Mouse (Mus musculus) embryonic facial prominence, embryonic 14.5 days (tissue): ENCODE measurements around the gene Gm14496. TPM values are rescaled to one million over a fixed set of nuclear protein-coding genes. Genes with fewer than 3 reads are reported as not detected.
A peak's percentile ranks its signal among the peaks of the same experiment; 100 is the strongest.
"Not testable (repeated sequence)": the region's sequence is repeated elsewhere in the genome, so short reads cannot be mapped to it uniquely, and the experiment has no call there.

Experiments
- ATAC-seq: fragments of 200-750 bp; cut with Nextera tagmentation; 2 replicates; pipeline ENCODE4 v1.8.0; 2017; ENCODE audit warnings: low read depth, moderate number of reproducible peaks, moderate TSS enrichment
- DNase-seq: peaks from one replicate; pipeline ENCODE4 v3.0.0-alpha.2; 2015; ENCODE audit warnings: low spot score
- H3K27ac ChIP-seq: fragments of 300-500 bp; sonication (generic); replicated peaks from 2 replicates; pipeline ENCODE4 v1.5.1; 2014; ENCODE audit warnings: low read depth, mild to moderate bottlenecking, low read length, moderate library complexity
- H3K27me3 ChIP-seq: fragments of 300-500 bp; sonication (generic); replicated peaks from 2 replicates; pipeline ENCODE4 v1.6.1; 2014; ENCODE audit warnings: low read length; ENCODE audit not compliant: control insufficient read depth, insufficient read depth
- H3K36me3 ChIP-seq: fragments of 300-500 bp; sonication (generic); 2 replicates; pipeline ENCODE4 v1.6.1; 2014; ENCODE audit warnings: low read length, mixed read lengths; ENCODE audit not compliant: control insufficient read depth, insufficient read depth
- H3K4me1 ChIP-seq: fragments of 300-500 bp; sonication (generic); 2 replicates; pipeline ENCODE4 v1.6.1; 2014; ENCODE audit warnings: antibody characterized with exemption, low read length; ENCODE audit not compliant: control insufficient read depth, insufficient read depth
- H3K4me2 ChIP-seq: fragments of 300-500 bp; sonication (generic); 2 replicates; pipeline ENCODE4 v1.6.1; 2014; ENCODE audit warnings: low read depth, mild to moderate bottlenecking, low read length, moderate library complexity, mixed read lengths
- H3K4me3 ChIP-seq: fragments of 300-500 bp; sonication (generic); 2 replicates; pipeline ENCODE4 v1.5.1; 2014; ENCODE audit warnings: low read depth, mild to moderate bottlenecking, low read length
- H3K9ac ChIP-seq: fragments of 300-500 bp; sonication (generic); 2 replicates; pipeline ENCODE4 v1.6.1; 2014; ENCODE audit warnings: low read depth, mild to moderate bottlenecking, low read length, moderate library complexity, mixed read lengths
- H3K9me3 ChIP-seq: fragments of 300-500 bp; sonication (generic); 2 replicates; pipeline ENCODE4 v1.6.1; 2016; ENCODE audit warnings: low read length; ENCODE audit not compliant: control insufficient read depth
- WGBS: fragments of 180-500 bp; shearing (Covaris S2); extraction: QIAGEN DNeasy Blood & Tissue Kit; methylation state at CpG from one replicate; pipeline ENCODE4 v1.1.7; 2014; 5-methylcytosine and 5-hydroxymethylcytosine counted together
- polyA plus RNA-seq: library from polyadenylated mRNA; unstranded; fragments of >200 nt; fragmentation: Nextera tagmentation; extraction: Ambion mirVana; gene quantifications from 2 replicates; pipeline ENCODE4 v1.2.1, GENCODE M21; 2014

Gene Gm14496
- polyA plus RNA-seq = not detected in 2 replicates

GRCm38 (mm10) chr2:181990829-181991228, at the start of gene Gm14496:
Gene Gm14496 (plus strand): TSS chr2:181991129.
- H3K9me3 ChIP-seq = no peaks in the 10 kb centered on the region
- H3K4me3 ChIP-seq = no peak within 1 kb of the TSS
- no peaks in the 10 kb centered on the region for H3K36me3 ChIP-seq
- ATAC-seq (no peak), DNase-seq (no peak)
- no peak within 1 kb of the TSS for H3K9ac ChIP-seq
- H3K4me2 ChIP-seq = no peak within 1 kb of the TSS
- no peaks in the 10 kb centered on the region for H3K4me1 ChIP-seq
- H3K27ac ChIP-seq = no peak within 1 kb of the TSS
- 56% methylated on average over 3 of the region's 3 CpGs for WGBS
- no peaks in the 10 kb centered on the region for H3K27me3 ChIP-seq

GRCm38 (mm10) chr2:181952747-181953680, 37.9 kb upstream of the Gm14496 start:
- not testable (repeated sequence) for H3K4me1 ChIP-seq, H3K9ac ChIP-seq, H3K36me3 ChIP-seq, ATAC-seq, H3K27ac ChIP-seq, H3K9me3 ChIP-seq, H3K27me3 ChIP-seq
- peak overlapping the region; percentile 43 for H3K4me2 ChIP-seq
- 27% methylated on average over 18 of the region's 21 CpGs for WGBS
- peak overlapping the region; percentile 14; the same call in 1 of the 2 replicates for H3K4me3 ChIP-seq
- peak; percentile 46 for DNase-seq

GRCm38 (mm10) chr2:181968395-181968794, 22.5 kb upstream of the Gm14496 start:
- no peak for DNase-seq
- no peaks in the 10 kb centered on the region for H3K27me3 ChIP-seq
- WGBS = 73% methylated on average over 7 of the region's 7 CpGs

DNA sequence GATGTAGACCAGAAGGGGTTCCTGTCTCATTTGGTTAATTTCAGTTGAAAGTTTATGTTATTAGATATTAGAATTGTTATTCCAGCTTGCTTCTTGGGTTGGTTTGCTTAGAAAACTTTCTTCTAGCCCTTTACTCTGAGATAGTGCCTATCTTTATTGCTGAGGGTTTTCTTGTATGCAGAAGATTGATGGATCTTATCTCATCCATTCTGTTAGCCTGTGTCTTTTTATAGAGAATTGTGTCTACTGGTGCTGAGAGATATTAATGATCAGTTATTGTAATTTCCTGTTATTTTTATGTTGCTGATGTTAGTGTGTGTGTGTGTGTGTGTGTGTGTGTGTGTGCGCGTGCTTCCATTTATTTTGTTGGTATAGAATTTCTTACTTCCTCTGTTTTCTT, 21.7 kb upstream of the Gm14496 start:
- Histone ChIP-seq H3K4me3 (no peak overlapping the region), H3K36me3 (no peaks in the 10 kb centered on the region), H3K9me3 (no peaks in the 10 kb centered on the region), H3K4me2 (no peak overlapping the region), H3K27ac (no peak overlapping the region), H3K4me1 (no peaks in the 10 kb centered on the region), H3K27me3 (no peaks in the 10 kb centered on the region), H3K9ac (no peak overlapping the region)
- 96% methylated on average over 2 of the region's 2 CpGs for WGBS
- ATAC-seq (no peak), DNase-seq (no peak)

More at GRCm38 (mm10) chr2:181968395-181968794, 22.5 kb upstream of the Gm14496 start:
- Histone ChIP-seq H3K36me3 (no peaks in the 10 kb centered on the region), H3K4me3 (no peak overlapping the region), H3K4me2 (no peak overlapping the region), H3K27ac (no peak overlapping the region), H3K4me1 (no peaks in the 10 kb centered on the region), H3K9me3 (no peaks in the 10 kb centered on the region), H3K9ac (no peak overlapping the region)
- ATAC-seq = no peak

DNA sequence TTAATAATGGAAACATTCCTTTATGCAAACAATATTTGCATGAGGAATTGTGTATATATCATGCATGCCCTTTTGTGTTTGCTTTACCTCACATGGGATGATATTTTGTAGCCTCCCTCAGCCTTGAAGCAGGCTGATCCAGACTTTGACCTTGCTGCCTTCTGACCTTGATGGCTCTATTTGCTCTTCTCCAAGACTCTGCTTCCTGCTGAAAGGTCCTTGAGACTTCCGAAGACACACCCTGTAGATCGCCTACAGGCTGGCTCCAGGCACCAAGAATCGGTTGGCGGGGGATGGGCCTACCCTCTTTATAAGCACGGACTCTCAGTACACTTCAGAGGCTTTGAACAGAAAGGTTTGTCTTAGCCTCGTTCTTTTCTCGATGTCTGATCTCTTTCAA, 9.0 kb upstream of the Gm14496 start:
- H3K36me3 ChIP-seq, H3K9ac ChIP-seq, DNase-seq, H3K27ac ChIP-seq, H3K4me1 ChIP-seq, H3K4me2 ChIP-seq, H3K9me3 ChIP-seq, H3K27me3 ChIP-seq, H3K4me3 ChIP-seq, ATAC-seq: not testable (repeated sequence)
- WGBS = 70% methylated on average over 7 of the region's 7 CpGs

Other genes with a start within 250 kb of the Gm14496 start
- gene Myt1, start 227.8 kb upstream of the Gm14496 start, polyA plus RNA-seq = 0.77 and 1.3 TPM in 2 replicates
- 30.6 and 32.5 TPM in 2 replicates for gene Pcmtd2, start 153.3 kb upstream of the Gm14496 start, polyA plus RNA-seq
- 55.1 and 59.1 TPM in 2 replicates for gene Polr3k, start 126.8 kb upstream of the Gm14496 start, polyA plus RNA-seq